Mouse (Mus musculus) small intestine, adult 2 months (tissue): ENCODE measurements around the gene Dalrd3.

Source experiments
- CTCF ChIP-seq: fragments of 200-500 bp; IDR thresholded peaks from 2 replicates; pipeline ENCODE4 v1.5.1; 2012; ENCODE audit warnings: low read depth, mild to moderate bottlenecking, control low read depth, inconsistent platforms, low read length, moderate library complexity, mixed read lengths; ENCODE audit not compliant: insufficient replicate concordance, insufficient read length; ENCODE audit errors: extremely low read depth
- POLR2A ChIP-seq: fragments of 200-500 bp; IDR thresholded peaks from 2 replicates; pipeline ENCODE4 v1.6.1; 2012; ENCODE audit warnings: low read depth, mild to moderate bottlenecking, control low read depth, inconsistent platforms, low read length, moderate library complexity

- TF ChIP-seq CTCF (no peak), POLR2A (no peak)
These were observed 44.3 kb upstream of the Dalrd3 start for GRCm38 (mm10) chr9:108525400-108525799.
